Mouse (Mus musculus): Measurements from ENCODE around the gene Cbx3.

Gene Cbx3

DNA sequence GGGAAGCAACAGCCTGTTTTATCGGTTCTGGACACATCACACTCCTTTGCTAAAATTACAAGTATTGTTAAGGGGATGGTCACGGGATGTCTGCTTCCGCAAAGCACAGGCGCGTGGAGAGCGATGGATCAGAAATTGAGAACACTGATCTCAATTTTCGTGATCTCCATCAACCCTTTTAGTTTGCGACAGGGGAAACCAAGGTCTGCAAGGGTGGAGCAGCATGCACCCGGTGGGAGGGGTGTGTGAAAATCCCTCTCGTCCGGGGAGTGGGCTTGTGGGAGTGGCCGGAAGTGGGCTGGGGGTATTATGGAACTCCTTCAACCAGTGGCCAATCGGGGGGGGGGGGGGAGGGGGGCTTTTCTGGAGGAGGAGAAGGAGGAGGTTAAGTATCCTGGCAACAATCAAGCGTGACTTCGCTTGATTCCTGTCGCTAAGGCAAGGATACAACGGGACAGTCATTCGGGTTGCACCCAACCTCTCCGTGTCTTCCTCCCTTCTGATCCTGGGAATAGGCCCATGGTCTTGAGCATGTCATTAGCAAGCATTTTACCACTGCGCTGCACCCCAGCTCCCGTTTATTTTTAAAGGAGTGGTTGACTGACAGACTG is 54.3 kb downstream of the Cbx3 start:
- DNase-seq (ENCODE audit: low spot score), result peak; percentile 88

DNA sequence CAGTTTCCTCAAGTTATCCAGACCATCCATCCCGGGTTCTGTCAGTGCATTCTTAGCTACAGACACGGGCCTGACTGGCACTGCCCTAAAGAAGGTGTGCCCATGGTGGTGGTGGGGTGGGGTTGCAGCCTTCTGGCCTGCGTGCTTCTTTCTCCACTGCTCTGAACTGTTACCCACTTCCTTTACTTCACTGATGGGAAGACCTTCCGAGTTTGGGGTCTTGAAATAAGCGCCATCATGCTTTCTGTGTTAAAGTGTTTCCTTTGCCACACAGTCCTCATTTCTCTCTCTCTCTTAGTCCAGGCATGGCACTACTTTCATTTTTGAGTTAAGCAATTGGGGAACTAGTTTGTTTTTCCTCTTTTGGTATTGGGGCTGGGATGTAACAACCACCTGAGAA is 54.8 kb downstream of the Cbx3 start:
- DNase-seq (ENCODE audit: low spot score), result no peak

GRCm38 (mm10) chr6:51529457-51529856 is 59.3 kb downstream of the Cbx3 start:
- DNase-seq (ENCODE audit: low spot score), result peak; percentile 35
